Mouse (Mus musculus): ENCODE results near the gene Dlg3.

DNA sequence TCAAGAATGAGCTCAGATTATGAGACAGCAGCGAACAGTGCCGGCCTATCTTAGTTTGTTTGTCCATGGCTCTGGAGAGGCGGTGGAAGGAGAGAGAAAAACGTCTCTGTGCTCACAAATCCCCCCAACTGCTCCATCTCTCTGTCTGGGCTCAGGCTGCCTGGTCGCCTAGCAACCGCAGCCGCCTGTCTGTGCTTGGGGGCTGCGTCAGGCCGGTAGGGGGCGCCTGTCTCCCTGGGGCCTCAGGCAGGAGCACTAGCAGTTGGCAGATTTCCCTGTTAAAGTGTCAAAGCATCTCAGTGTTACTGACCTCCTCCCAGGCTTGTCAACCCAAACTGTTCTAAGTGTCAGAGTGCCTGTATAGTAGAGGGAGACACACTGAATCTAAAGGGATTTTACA lies 25.6 kb upstream of the Dlg3 start:
- peak; percentile 72 for TF ChIP-seq CTCF (IDR thresholded peaks at IDR 0.05; ENCODE audit: low read depth)
- no peak for TF ChIP-seq EP300 (IDR thresholded peaks at IDR 0.05; ENCODE audit: low read depth)

Data from liver, embryonic 14.5 days (tissue).